Mouse (Mus musculus) ES-Bruce4 (cell line): ENCODE measurements around the gene Gm9745. TPM values are rescaled to one million over a fixed set of nuclear protein-coding genes. Genes with fewer than 3 reads are reported as not detected.
A peak's percentile ranks its signal among the peaks of the same experiment; 100 is the strongest.
"Not testable (repeated sequence)": the region's sequence is repeated elsewhere in the genome, so short reads cannot be mapped to it uniquely, and the experiment has no call there.

Experiments
- H3K27ac ChIP-seq: 2 replicates; pipeline ENCODE4 v1.5.1; 2012; ENCODE audit warnings: low read length, inconsistent platforms; ENCODE audit not compliant: insufficient read depth
- H3K27me3 ChIP-seq: 2 replicates; pipeline ENCODE4 v1.6.1; 2012; ENCODE audit warnings: mild to moderate bottlenecking, low read length, inconsistent platforms; ENCODE audit not compliant: control insufficient read depth, poor library complexity, insufficient read depth, severe bottlenecking
- H3K36me3 ChIP-seq: 2 replicates; pipeline ENCODE4 v1.6.1; 2012; ENCODE audit warnings: inconsistent platforms, mild to moderate bottlenecking, low read length, moderate library complexity; ENCODE audit not compliant: control insufficient read depth, poor library complexity, insufficient read depth, severe bottlenecking
- H3K4me1 ChIP-seq: one replicate; pipeline ENCODE4 v1.8.1; 2011; ENCODE audit warnings: low read length; ENCODE audit not compliant: control insufficient read depth, insufficient read depth
- H3K4me3 ChIP-seq: 2 replicates; pipeline ENCODE4 v1.5.1; 2011; ENCODE audit warnings: low read depth, mild to moderate bottlenecking, low read length
- H3K9ac ChIP-seq: 2 replicates; pipeline ENCODE4 v1.6.1; 2012; ENCODE audit warnings: low read depth, mild to moderate bottlenecking, inconsistent platforms; ENCODE audit not compliant: poor library complexity, severe bottlenecking
- H3K9me3 ChIP-seq: replicated peaks from 2 replicates; pipeline ENCODE4 v1.6.1; 2012; ENCODE audit warnings: mild to moderate bottlenecking, low read length, inconsistent platforms; ENCODE audit not compliant: control insufficient read depth, poor library complexity, insufficient read depth, severe bottlenecking
- CTCF ChIP-seq: IDR thresholded peaks from one replicate; pipeline ENCODE4 v1.8.1; 2011; ENCODE audit warnings: low read depth, low read length
- EP300 ChIP-seq: IDR thresholded peaks from 2 replicates; pipeline ENCODE4 v1.6.1; 2011; ENCODE audit warnings: low read depth, low read length; ENCODE audit not compliant: insufficient read depth
- POLR2A ChIP-seq: IDR thresholded peaks from one replicate; pipeline ENCODE4 v1.8.1; 2011; ENCODE audit warnings: low read length; ENCODE audit not compliant: insufficient read depth
- polyA plus RNA-seq: library from polyadenylated mRNA; stranded (reverse); fragments of >200 nt; gene quantifications from 2 replicates; pipeline ENCODE4 v1.2.4, GENCODE M21; 2011; ENCODE audit warnings: low read depth; ENCODE audit not compliant: missing spikeins, insufficient read depth, insufficient read length

Gene Gm9745
- not detected in 2 replicates for polyA plus RNA-seq

GRCm38 (mm10) chr13:8948131-8948530, at the start of gene Gm9745:
Gene Gm9745 (minus strand): TSS chr13:8948231.
- H3K4me1 ChIP-seq, H3K27me3 ChIP-seq, H3K36me3 ChIP-seq, H3K27ac ChIP-seq, H3K9me3 ChIP-seq, H3K9ac ChIP-seq, H3K4me3 ChIP-seq: not testable (repeated sequence)

DNA sequence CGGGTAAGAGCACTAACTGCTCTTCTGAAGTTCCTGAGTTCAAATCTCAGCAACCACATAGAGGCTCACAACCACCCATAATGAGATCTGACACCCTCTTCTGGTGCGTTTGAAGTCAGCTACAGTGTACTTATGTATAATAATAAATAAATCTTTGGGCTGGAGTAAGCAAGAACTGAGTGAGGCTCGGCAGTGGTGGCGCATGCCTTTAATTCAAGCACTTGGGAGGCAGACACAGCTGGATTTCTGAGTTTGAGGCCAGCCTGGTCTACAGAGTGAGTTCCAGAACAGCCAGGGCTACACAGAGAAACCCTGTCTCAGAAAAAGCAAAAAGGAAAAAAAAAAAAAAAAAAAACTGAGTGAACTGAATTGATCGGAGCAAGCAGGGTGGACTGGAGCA, 49.2 kb upstream of the Gm9745 start:
- not testable (repeated sequence) for H3K4me1 ChIP-seq, H3K36me3 ChIP-seq, H3K27ac ChIP-seq, H3K4me3 ChIP-seq, H3K27me3 ChIP-seq, H3K9ac ChIP-seq, H3K9me3 ChIP-seq

DNA sequence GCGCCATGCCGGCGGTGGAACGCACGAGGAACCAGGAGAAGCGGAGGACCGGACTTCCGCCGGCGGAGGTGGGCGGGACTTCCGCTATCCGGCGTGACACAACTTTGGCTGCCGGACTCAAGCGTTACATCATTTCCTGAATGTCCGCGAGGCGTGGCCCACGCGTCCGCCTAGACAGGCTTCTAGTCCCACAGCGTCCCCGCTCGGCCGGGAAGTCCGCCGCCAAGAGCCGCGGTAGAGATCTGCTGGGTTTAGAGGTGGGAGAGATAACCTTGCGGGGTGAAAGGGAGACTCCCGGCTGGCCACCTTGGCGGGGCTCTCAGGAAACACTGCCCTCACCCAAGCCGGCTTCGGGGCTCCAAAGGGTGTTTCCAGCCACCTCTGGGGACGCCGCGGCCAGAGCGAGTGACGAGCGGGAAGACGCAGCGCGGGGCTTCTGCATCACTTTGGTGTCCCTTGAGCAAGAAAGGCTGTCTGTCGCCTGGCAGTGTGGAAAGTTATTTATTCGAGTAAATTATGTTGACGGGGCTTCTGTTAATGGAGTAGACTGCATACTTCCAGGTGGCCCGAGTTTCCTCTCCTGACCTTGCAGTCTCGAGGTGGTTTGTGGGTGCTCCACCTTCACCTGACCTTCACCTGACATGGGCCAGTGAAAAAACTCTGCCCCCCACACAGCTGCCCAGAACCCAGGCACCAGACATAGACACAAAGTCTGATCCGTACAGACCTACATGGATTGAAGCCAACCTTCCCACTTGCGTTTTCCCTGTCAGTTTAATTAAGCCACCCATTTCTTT, 48.2 kb upstream of the Gm9745 start, which contains the start of gene Gtpbp4:
Gtpbp4 (minus strand) TSS at position 94 of the 797 bp plus-strand sequence.
- Histone ChIP-seq H3K36me3 (peaks cover 12% of the 10 kb centered on the region), H3K4me1 (no peaks in the 10 kb centered on the region), H3K9ac (peak within 1 kb of the TSS; percentile 89), H3K27ac (peak within 1 kb of the TSS; percentile 24; the same call in 1 of the 2 replicates), H3K9me3 (no peaks in the 10 kb centered on the region), H3K27me3 (no peaks in the 10 kb centered on the region), H3K4me3 (peak within 1 kb of the TSS; percentile 95)
- peak; percentile 62; the same call in 1 of the 2 replicates for TF ChIP-seq EP300
- no peak for TF ChIP-seq POLR2A
- TF ChIP-seq CTCF: peak; percentile 67

- no peaks in the 10 kb centered on the region for H3K9me3 ChIP-seq
- no peak for TF ChIP-seq EP300
- TF ChIP-seq CTCF: no peak
- TF ChIP-seq POLR2A: no peak
- H3K9ac ChIP-seq: peak overlapping the region; percentile 89
- H3K27ac ChIP-seq: peak overlapping the region; percentile 24; the same call in 1 of the 2 replicates
- no peaks in the 10 kb centered on the region for H3K4me1 ChIP-seq
- no peaks in the 10 kb centered on the region for H3K27me3 ChIP-seq
- H3K4me3 ChIP-seq: peak overlapping the region; percentile 95
- H3K36me3 ChIP-seq: peaks cover 20% of the 10 kb centered on the region
Measured at GRCm38 (mm10) chr13:8995159-8995989, 47.3 kb upstream of the Gm9745 start.

DNA sequence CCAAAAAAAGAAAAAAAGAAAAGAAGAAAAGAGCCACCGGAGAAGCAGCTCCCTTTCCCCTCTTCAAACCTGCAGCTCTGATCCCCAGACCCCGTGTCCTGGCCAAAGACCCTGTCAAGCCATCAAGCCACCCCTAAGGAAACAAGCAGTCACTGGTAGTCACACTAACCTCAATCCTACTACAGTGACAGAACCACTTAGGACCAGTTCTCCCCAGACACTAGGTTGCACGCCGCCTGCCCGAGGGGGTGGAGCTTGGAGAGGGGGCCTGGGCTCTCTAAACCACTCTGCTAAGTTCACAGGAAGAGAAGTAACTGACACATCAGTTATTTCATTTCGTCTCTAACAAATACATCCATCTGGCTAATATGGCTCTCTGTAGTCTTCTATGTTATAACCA, 44.2 kb upstream of the Gm9745 start:
- H3K9ac ChIP-seq: no peak overlapping the region
- no peaks in the 10 kb centered on the region for H3K27me3 ChIP-seq
- TF ChIP-seq POLR2A (no peak), EP300 (no peak), CTCF (no peak)
- no peaks in the 10 kb centered on the region for H3K4me1 ChIP-seq
- H3K27ac ChIP-seq: no peak overlapping the region
- H3K9me3 ChIP-seq: no peaks in the 10 kb centered on the region
- H3K4me3 ChIP-seq: no peak overlapping the region
- peaks cover 44% of the 10 kb centered on the region for H3K36me3 ChIP-seq

GRCm38 (mm10) chr13:8972972-8973371, 24.9 kb upstream of the Gm9745 start:
- peaks cover 2% of the 10 kb centered on the region for H3K9me3 ChIP-seq
- H3K36me3 ChIP-seq: peaks cover 88% of the 10 kb centered on the region
- H3K4me3 ChIP-seq: no peak overlapping the region
- TF ChIP-seq POLR2A (no peak), CTCF (no peak), EP300 (no peak)
- no peak overlapping the region for H3K27ac ChIP-seq
- H3K4me1 ChIP-seq: no peaks in the 10 kb centered on the region
- H3K9ac ChIP-seq: no peak overlapping the region
- H3K27me3 ChIP-seq: no peaks in the 10 kb centered on the region
